Mouse (Mus musculus) forebrain, embryonic 15.5 days (tissue): ENCODE measurements around the gene Zc3h10. TPM values are rescaled to one million over a fixed set of nuclear protein-coding genes. Genes with fewer than 3 reads are reported as not detected.
A peak's percentile ranks its signal among the peaks of the same experiment; 100 is the strongest.

Source experiments
- ATAC-seq: fragments of 200-750 bp; cut with Nextera tagmentation; replicated peaks from 2 replicates; pipeline ENCODE4 v1.8.0; 2017; ENCODE audit warnings: mild to moderate bottlenecking, moderate TSS enrichment, moderate library complexity
- H3K27ac ChIP-seq: fragments of 300-500 bp; sonication (generic); replicated peaks from 2 replicates; pipeline ENCODE4 v1.5.1; 2015; ENCODE audit warnings: mild to moderate bottlenecking, inconsistent platforms
- H3K27me3 ChIP-seq: fragments of 300-500 bp; sonication (generic); 2 replicates; pipeline ENCODE4 v1.6.1; 2015; ENCODE audit warnings: inconsistent platforms
- H3K36me3 ChIP-seq: fragments of 300-500 bp; sonication (generic); 2 replicates; pipeline ENCODE4 v1.6.1; 2015; ENCODE audit warnings: mild to moderate bottlenecking, inconsistent platforms
- H3K4me1 ChIP-seq: fragments of 300-500 bp; sonication (generic); 2 replicates; pipeline ENCODE4 v1.6.1; 2015; ENCODE audit warnings: inconsistent platforms
- H3K4me2 ChIP-seq: fragments of 300-500 bp; sonication (generic); replicated peaks from 2 replicates; pipeline ENCODE4 v1.6.1; 2015; ENCODE audit warnings: mild to moderate bottlenecking, inconsistent platforms
- H3K4me3 ChIP-seq: fragments of 300-500 bp; sonication (generic); 2 replicates; pipeline ENCODE4 v1.5.1; 2015; ENCODE audit warnings: mild to moderate bottlenecking, inconsistent platforms
- H3K9ac ChIP-seq: fragments of 300-500 bp; sonication (generic); replicated peaks from 2 replicates; pipeline ENCODE4 v1.6.1; 2015; ENCODE audit warnings: mild to moderate bottlenecking, inconsistent platforms
- H3K9me3 ChIP-seq: fragments of 300-500 bp; sonication (generic); 2 replicates; pipeline ENCODE4 v1.6.1; 2016; ENCODE audit warnings: inconsistent platforms
- WGBS: fragments of 180-500 bp; shearing (Covaris S2); methylation state at CpG from one replicate; pipeline ENCODE4 v1.1.7; 2015; ENCODE audit warnings: mixed read lengths; 5-methylcytosine and 5-hydroxymethylcytosine counted together
- polyA plus RNA-seq: library from polyadenylated mRNA; unstranded; fragments of >200 nt; fragmentation: Nextera tagmentation; extraction: Ambion mirVana; gene quantifications from 2 replicates; pipeline ENCODE4 v1.2.1, GENCODE M21; 2015

The Zc3h10 gene
- 22.8 and 24.5 TPM in 2 replicates for polyA plus RNA-seq

DNA sequence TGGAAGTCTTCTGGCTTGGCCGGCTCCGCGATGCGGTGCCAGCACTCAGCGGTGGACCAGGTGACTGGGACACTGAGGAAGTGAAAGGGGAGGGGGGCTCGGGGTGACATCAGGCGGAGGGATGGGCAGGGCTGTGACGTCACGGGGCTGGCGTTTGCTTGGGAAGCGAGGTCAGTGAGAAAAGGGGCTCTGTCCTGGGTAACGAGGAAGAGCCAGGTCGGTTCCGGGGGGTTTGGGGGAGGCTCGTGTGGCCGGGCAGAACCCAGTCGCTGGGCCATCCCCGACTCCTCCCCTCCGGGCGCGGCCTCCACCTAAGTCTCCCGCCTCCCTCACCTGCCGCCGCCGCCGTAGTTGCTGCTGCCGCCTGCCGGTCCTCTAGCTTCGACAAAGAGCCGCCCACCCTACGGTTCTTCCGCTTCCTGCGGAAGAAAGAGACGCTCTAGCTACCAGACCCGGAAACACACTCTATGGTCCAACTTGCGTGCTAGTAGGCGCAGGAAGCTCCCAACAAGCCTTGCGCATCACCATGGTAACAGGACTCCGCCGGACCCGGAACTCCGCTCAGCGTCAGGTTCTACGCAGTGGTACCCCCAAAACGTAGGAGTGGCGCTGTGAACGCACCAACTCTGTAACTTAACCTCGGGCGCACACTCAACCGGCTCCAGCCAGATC, at the start of gene Zc3h10:
Gene Zc3h10 (minus strand): TSS at position 414 of the 672 bp plus-strand sequence.
- H3K4me1 ChIP-seq: peaks cover 25% of the 10 kb centered on the region
- peak within 1 kb of the TSS; percentile 64 for H3K4me2 ChIP-seq
- H3K27me3 ChIP-seq: no peaks in the 10 kb centered on the region
- WGBS: under 1% methylated on average over 50 of the region's 50 CpGs
- peak; percentile 86 for ATAC-seq
- H3K27ac ChIP-seq: peak within 1 kb of the TSS; percentile 97
- peaks cover 32% of the 10 kb centered on the region for H3K36me3 ChIP-seq
- no peaks in the 10 kb centered on the region for H3K9me3 ChIP-seq
- H3K9ac ChIP-seq: peak within 1 kb of the TSS; percentile 76
- peak within 1 kb of the TSS; percentile 78 for H3K4me3 ChIP-seq

DNA sequence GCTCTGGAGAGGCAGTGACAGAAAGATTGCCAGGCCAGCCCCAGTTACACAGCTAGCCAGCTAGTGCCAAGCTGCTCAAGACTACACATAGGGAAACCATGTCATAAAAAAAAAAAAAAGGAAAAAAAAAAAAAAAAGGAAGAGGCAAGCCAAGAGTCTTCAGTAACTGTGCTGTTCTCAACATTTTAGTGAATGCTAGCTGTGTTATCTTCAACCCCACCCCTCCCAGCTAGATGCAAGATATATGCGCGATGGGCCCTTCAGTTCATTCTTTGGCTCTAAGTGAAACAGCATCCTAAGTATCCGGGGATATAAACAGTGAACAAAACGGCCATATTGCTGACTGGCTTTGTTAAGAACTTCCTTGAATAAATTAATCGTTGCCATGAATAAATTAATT, 45.2 kb upstream of the Zc3h10 start:
- H3K27me3 ChIP-seq: peaks cover 19% of the 10 kb centered on the region
- H3K4me3 ChIP-seq: no peak overlapping the region
- ATAC-seq: no peak
- 42% methylated on average over 5 of the region's 5 CpGs for WGBS
- H3K4me2 ChIP-seq: no peak overlapping the region
- H3K4me1 ChIP-seq: peaks cover 14% of the 10 kb centered on the region
- no peaks in the 10 kb centered on the region for H3K9me3 ChIP-seq
- H3K9ac ChIP-seq: no peak overlapping the region
- no peak overlapping the region for H3K27ac ChIP-seq
- no peaks in the 10 kb centered on the region for H3K36me3 ChIP-seq

DNA sequence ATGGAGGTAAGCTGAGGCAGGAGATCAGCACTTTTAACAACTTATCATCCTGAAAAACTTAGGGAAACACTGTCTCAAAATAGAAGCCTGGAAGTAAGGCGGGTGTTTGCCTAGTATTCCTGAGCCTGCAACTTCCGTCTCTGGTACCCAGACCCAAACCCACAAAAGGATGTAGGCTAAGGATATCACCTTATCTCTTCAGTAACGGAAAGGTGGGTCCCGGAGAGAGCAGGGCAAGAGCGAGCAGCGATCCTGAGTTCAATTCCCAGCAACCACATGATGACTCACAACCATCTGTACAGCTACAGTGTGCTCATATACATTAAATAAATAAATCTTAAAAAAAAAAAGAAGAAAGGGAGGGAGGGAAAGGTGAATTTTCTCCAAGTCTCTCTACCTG, 43.9 kb upstream of the Zc3h10 start:
- Histone ChIP-seq H3K27ac (no peak overlapping the region), H3K9me3 (no peaks in the 10 kb centered on the region), H3K4me2 (no peak overlapping the region), H3K4me3 (no peak overlapping the region), H3K36me3 (no peaks in the 10 kb centered on the region), H3K4me1 (peaks cover 14% of the 10 kb centered on the region), H3K27me3 (peaks cover 26% of the 10 kb centered on the region), H3K9ac (no peak overlapping the region)
- WGBS: 93% methylated on average over 6 of the region's 6 CpGs
- ATAC-seq: no peak

DNA sequence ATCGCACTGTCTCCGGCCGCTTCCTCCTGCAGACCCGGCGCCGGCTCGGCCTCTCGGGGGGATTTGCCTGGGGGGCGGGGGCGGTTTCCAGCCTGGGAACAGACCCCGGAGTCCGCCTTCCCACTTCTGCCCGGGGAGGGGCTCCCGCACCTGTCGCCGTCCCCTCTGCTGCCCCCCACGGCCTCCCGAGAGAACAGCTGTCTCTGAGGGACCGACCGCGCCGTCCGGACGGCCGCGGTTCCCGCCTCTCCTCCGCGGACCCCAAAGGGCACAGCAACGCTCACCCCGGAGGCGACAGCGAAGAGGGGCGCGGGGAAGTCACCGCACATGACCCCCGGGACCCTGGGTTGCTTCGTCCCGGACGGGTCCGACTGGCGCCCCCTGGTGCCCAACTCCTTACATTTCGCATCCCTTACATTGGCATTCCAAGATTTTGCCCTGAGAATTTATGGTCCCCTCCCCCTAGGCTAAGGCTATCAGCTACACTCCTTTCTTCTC, 42.7 kb upstream of the Zc3h10 start:
- peak overlapping the region; percentile 95 for H3K4me2 ChIP-seq
- WGBS: 0% methylated on average over 41 of the region's 43 CpGs
- H3K36me3 ChIP-seq: no peaks in the 10 kb centered on the region
- no peaks in the 10 kb centered on the region for H3K9me3 ChIP-seq
- peak overlapping the region; percentile 44 for H3K9ac ChIP-seq
- H3K27me3 ChIP-seq: peaks cover 26% of the 10 kb centered on the region
- ATAC-seq: peak; percentile 59
- H3K27ac ChIP-seq: no peak overlapping the region
- H3K4me3 ChIP-seq: peak overlapping the region; percentile 65
- H3K4me1 ChIP-seq: peaks cover 14% of the 10 kb centered on the region

DNA sequence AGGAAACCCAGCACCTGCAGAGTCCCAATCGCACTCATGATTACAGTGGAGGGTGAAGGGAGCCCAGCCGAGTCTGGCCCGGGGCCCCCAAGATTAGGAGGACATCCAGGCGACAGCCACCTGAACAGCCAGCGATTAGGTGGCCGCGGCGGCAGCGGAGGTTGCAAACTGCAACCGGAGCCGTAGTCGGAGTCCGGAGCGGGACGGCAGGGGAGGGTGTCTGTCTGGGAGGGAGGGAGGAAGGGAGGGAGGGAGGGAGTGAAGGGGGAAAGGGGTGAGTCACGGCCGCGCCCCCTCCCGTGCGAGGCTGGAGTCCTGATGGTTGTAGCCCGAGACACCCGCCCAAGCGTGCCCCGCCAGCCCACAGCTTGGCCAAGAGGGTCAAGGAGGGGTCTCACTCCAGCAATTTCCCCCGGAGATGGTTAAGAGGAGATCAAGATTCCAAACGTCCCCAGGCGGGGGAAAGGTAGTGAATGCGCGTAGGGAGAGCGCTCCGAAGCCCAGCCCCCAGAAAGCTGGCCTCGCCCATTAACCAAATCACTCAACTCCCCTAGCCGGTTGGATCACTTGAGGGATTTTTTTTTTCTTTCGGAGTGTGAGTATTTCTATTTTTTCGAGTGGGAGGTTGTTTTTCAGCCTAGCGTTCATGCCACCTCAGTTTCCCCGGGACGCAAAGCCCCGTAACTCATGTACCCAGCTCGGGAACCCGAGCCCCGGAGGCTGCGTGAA, 42.1 kb upstream of the Zc3h10 start, which contains the start of gene Erbb3:
Gene Erbb3 (minus strand): TSS at position 189 of the 729 bp plus-strand sequence.
- peak; percentile 33 for ATAC-seq
- H3K27me3 ChIP-seq: peaks cover 26% of the 10 kb centered on the region

DNA sequence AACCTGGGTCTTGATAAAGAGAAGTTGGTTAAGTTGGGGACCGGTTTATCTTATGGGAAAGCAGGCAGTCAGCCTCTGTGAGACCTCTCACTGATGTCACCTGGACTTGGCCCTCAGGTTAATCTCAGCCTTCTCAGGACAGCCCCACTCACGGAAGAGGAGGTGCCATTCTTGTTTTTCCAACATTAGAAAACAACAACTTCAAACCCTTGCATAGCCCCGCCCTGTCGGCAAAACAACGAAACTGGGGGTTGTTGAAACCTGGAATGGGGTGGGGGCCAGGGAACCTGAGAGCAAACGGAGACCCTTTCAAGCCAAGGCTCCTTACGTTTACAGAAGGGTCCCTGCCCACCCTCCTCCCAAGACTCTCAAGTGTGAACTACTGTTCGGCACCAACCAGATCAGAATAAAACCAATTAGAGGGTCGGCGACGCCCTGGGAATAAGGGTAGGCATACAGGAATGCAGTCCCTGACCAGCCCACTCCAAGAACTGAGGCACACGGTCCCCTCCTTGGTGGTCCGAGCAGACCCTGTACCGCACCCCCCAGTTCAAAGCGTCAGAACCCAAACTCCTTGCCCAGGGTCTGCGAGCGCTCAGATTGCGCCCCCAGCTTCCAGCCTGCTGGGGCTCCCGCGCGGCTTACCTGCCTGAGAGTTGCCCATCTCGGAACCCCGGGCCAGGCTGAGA, 41.3 kb upstream of the Zc3h10 start:
- peak overlapping the region; percentile 95 for H3K4me2 ChIP-seq
- peaks cover 14% of the 10 kb centered on the region for H3K4me1 ChIP-seq
- peaks cover 26% of the 10 kb centered on the region for H3K27me3 ChIP-seq
- no peaks in the 10 kb centered on the region for H3K9me3 ChIP-seq
- no peak overlapping the region for H3K27ac ChIP-seq
- WGBS: 2% methylated on average over 23 of the region's 23 CpGs
- H3K9ac ChIP-seq: peak overlapping the region; percentile 44
- no peaks in the 10 kb centered on the region for H3K36me3 ChIP-seq
- peak overlapping the region; percentile 65 for H3K4me3 ChIP-seq
- ATAC-seq: peak; percentile 39; the same call in 1 of the 2 replicates

More for the DNA sequence above, 42.1 kb upstream of the Zc3h10 start, which contains the start of gene Erbb3:
- Histone ChIP-seq H3K4me1 (peaks cover 14% of the 10 kb centered on the region), H3K9me3 (no peaks in the 10 kb centered on the region), H3K36me3 (no peaks in the 10 kb centered on the region), H3K4me3 (peak within 1 kb of the TSS; percentile 65), H3K4me2 (peak within 1 kb of the TSS; percentile 95), H3K27ac (no peak within 1 kb of the TSS), H3K9ac (peak within 1 kb of the TSS; percentile 44)
- under 1% methylated on average over 43 of the region's 43 CpGs for WGBS

DNA sequence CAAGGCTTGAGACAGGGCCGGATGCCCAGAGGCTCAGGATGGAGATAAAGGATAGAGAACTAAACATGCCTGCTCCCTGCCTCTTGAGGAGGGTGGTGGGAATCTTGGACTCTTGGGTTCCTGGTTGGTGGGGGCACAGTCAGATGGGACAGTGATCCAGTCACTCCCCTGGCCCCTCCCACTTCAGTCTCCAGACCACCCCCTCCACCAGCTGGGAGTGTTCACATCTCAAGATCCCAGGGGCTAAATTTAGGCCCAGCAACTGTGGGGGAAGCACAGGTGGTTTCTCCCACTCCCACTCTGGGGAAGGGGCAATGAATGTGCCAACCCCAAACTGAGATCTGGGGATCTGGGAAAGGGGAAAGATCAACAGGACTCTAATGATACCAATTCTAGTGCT, 40.6 kb upstream of the Zc3h10 start:
- Histone ChIP-seq H3K4me1 (peaks cover 14% of the 10 kb centered on the region), H3K27ac (no peak overlapping the region), H3K4me3 (no peak overlapping the region), H3K4me2 (no peak overlapping the region), H3K36me3 (no peaks in the 10 kb centered on the region), H3K9me3 (no peaks in the 10 kb centered on the region), H3K27me3 (peaks cover 26% of the 10 kb centered on the region), H3K9ac (no peak overlapping the region)
- ATAC-seq: no peak
- 19% methylated on average over 1 of the region's 1 CpGs for WGBS

DNA sequence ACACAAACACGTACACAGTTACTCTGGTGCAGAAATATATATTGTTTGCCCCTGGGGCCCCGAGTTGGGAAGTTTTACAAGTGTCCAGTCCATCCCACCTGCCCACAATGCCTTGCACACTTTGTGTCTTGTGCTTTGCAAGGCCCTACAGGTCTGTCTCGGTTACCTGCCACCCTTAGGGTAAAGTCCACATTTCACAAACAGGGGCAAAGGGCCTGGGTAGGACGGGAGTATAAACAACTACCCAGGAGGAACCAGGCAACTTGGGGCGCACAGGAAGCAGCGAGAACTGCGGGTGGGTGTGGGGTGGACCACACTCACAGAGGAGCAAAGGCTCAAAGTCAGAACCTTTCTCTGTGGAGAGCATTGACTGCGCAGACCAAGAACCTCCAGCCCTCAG, 40.1 kb upstream of the Zc3h10 start:
- no peaks in the 10 kb centered on the region for H3K36me3 ChIP-seq
- WGBS: 51% methylated on average over 8 of the region's 8 CpGs
- ATAC-seq: no peak
- H3K27me3 ChIP-seq: peaks cover 26% of the 10 kb centered on the region
- no peak overlapping the region for H3K4me3 ChIP-seq
- H3K4me2 ChIP-seq: no peak overlapping the region
- no peaks in the 10 kb centered on the region for H3K9me3 ChIP-seq
- no peak overlapping the region for H3K9ac ChIP-seq
- peaks cover 14% of the 10 kb centered on the region for H3K4me1 ChIP-seq
- no peak overlapping the region for H3K27ac ChIP-seq

DNA sequence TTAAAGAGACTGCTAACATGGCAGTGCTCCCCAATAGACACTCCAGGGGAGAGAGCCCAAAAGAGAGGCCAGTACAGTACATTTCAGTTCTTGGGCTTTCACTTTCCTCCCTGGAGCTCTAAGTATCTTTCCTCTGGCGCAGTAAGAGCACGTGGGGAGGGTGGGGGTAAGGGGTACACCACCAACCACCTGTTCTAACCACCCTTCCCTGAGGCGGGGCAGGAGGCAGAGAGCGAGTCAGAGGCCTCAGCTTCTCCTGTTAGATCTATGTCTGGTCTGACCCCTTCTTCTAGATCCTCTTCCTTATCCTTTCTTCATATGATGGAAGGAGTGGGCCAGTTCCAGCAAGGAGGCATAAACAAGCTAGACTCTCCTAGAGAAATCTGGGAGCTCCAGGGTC, 39.5 kb upstream of the Zc3h10 start:
- peaks cover 14% of the 10 kb centered on the region for H3K4me1 ChIP-seq
- no peak for ATAC-seq
- no peaks in the 10 kb centered on the region for H3K9me3 ChIP-seq
- no peak overlapping the region for H3K4me2 ChIP-seq
- peaks cover 26% of the 10 kb centered on the region for H3K27me3 ChIP-seq
- no peak overlapping the region for H3K4me3 ChIP-seq
- 56% methylated on average over 4 of the region's 4 CpGs for WGBS
- H3K36me3 ChIP-seq: no peaks in the 10 kb centered on the region
- no peak overlapping the region for H3K27ac ChIP-seq
- H3K9ac ChIP-seq: no peak overlapping the region

DNA sequence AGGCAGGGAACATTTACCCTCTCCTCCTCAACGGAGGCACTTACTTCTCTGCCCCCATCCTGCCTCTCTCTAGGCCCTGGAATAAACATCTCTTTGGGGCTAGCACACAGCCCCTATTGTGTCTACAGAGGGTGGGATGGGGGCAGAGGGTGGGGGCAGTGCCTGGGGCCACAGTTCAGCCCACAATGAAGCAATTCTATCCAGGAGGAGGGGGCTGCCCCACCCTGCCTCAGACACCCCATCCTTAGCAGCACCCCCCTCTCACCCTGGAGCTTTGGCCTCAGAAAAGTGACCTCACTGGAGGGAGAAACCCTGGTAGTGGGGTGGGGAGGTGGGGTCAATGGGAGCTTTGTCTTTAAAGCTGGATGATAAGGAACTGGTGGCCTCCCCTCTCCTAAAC, 39.0 kb upstream of the Zc3h10 start:
- no peaks in the 10 kb centered on the region for H3K9me3 ChIP-seq
- peaks cover 26% of the 10 kb centered on the region for H3K27me3 ChIP-seq
- H3K36me3 ChIP-seq: no peaks in the 10 kb centered on the region
- 14% methylated on average over 1 of the region's 1 CpGs for WGBS
- H3K27ac ChIP-seq: no peak overlapping the region
- no peak overlapping the region for H3K9ac ChIP-seq
- peaks cover 14% of the 10 kb centered on the region for H3K4me1 ChIP-seq
- no peak overlapping the region for H3K4me3 ChIP-seq
- no peak overlapping the region for H3K4me2 ChIP-seq
- ATAC-seq: no peak

DNA sequence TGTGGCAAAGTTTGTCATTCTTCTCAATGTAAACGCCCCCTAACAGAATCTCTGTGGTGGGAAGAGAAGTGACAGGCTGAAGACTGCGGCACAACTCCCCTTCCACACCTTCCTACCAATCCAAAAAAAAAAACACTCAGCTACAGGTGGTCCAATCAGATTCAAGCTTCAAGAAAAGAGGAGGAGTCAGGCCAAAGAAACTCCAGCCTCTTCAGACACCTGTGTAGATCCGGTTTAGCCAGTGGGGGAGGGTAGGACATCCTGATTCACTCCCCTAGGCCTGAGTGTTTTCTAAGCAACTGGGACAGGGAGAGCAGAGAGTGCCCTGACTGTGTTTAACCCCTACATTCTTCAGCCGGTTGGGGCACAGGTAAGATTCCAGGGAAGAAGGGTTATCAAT, 36.8 kb upstream of the Zc3h10 start:
- Histone ChIP-seq H3K4me3 (no peak overlapping the region), H3K4me2 (no peak overlapping the region), H3K36me3 (no peaks in the 10 kb centered on the region), H3K27ac (no peak overlapping the region), H3K9me3 (no peaks in the 10 kb centered on the region), H3K9ac (no peak overlapping the region), H3K4me1 (peaks cover 4% of the 10 kb centered on the region), H3K27me3 (peaks cover 23% of the 10 kb centered on the region)
- WGBS: 10% methylated on average over 4 of the region's 4 CpGs
- no peak for ATAC-seq

DNA sequence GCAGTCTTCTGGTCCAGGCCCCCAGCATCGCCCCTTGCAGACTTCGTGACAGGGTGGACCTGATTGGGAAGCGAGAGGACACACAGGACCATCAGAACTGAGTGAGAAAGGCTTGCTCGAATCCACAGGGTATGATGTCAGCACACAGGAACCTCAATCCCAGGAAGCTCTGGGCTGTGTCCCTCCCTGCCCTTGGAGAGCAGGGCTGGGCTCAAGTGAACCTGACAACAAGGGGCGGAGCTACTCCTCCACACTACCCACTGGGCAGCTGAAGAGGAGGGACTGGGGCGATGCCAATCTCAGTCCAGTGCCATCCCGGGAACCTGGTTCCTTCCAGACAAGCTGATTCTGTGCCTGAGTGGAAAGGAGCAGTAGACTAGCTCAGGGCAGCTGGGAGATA, 36.1 kb upstream of the Zc3h10 start:
- H3K9me3 ChIP-seq: no peaks in the 10 kb centered on the region
- WGBS: 18% methylated on average over 7 of the region's 7 CpGs
- no peaks in the 10 kb centered on the region for H3K36me3 ChIP-seq
- ATAC-seq: no peak
- no peak overlapping the region for H3K4me3 ChIP-seq
- H3K4me1 ChIP-seq: no peaks in the 10 kb centered on the region
- H3K9ac ChIP-seq: no peak overlapping the region
- no peak overlapping the region for H3K27ac ChIP-seq
- no peak overlapping the region for H3K4me2 ChIP-seq
- peaks cover 16% of the 10 kb centered on the region for H3K27me3 ChIP-seq
